Mouse (Mus musculus) stomach, postnatal 0 days (tissue): Measurements from ENCODE around the gene Galnt2. TPM values are rescaled to one million over a fixed set of nuclear protein-coding genes. Genes with fewer than 3 reads are reported as not detected.

Experiments
- ATAC-seq: fragments of 200-750 bp; cut with Nextera tagmentation; 2 replicates; pipeline ENCODE4 v1.8.0; 2017; ENCODE audit not compliant: low FRiP score, low TSS enrichment
- DNase-seq: peaks from one replicate; pipeline ENCODE4 v3.0.0-alpha.2; 2016; ENCODE audit warnings: low spot score
- H3K27ac ChIP-seq: fragments of 300-500 bp; sonication (generic); replicated peaks from 2 replicates; pipeline ENCODE4 v1.5.1; 2014; ENCODE audit warnings: mild to moderate bottlenecking, control low read depth
- H3K27me3 ChIP-seq: fragments of 300-500 bp; sonication (generic); 2 replicates; pipeline ENCODE4 v1.6.1; 2014; ENCODE audit warnings: low read length; ENCODE audit not compliant: control insufficient read depth, insufficient read depth
- H3K36me3 ChIP-seq: fragments of 300-500 bp; sonication (generic); 2 replicates; pipeline ENCODE4 v1.6.1; 2014; ENCODE audit warnings: low read length, mixed read lengths; ENCODE audit not compliant: control insufficient read depth, insufficient read depth
- H3K4me1 ChIP-seq: fragments of 300-500 bp; sonication (generic); replicated peaks from 2 replicates; pipeline ENCODE4 v1.6.1; 2014; ENCODE audit warnings: antibody characterized with exemption; ENCODE audit not compliant: control insufficient read depth, insufficient read depth
- H3K4me2 ChIP-seq: fragments of 300-500 bp; sonication (generic); replicated peaks from 2 replicates; pipeline ENCODE4 v1.6.1; 2014; ENCODE audit warnings: low read depth, mild to moderate bottlenecking, control low read depth, moderate library complexity
- H3K4me3 ChIP-seq: fragments of 300-500 bp; sonication (generic); 2 replicates; pipeline ENCODE4 v1.5.1; 2014; ENCODE audit warnings: low read depth, low read length, control low read depth
- H3K9ac ChIP-seq: fragments of 300-500 bp; sonication (generic); 2 replicates; pipeline ENCODE4 v1.6.1; 2014; ENCODE audit warnings: mild to moderate bottlenecking, low read length, control low read depth, mixed read lengths
- H3K9me3 ChIP-seq: fragments of 300-500 bp; sonication (generic); 2 replicates; pipeline ENCODE4 v1.6.1; 2016; ENCODE audit warnings: low read length; ENCODE audit not compliant: control insufficient read depth
- CTCF ChIP-seq: IDR thresholded peaks from 2 replicates; pipeline ENCODE4 v1.5.1; 2016; ENCODE audit warnings: antibody characterized with exemption, low read depth, mild to moderate bottlenecking, moderate library complexity
- EP300 ChIP-seq: optimal IDR thresholded peaks from 2 replicates; pipeline ENCODE3; 2016; ENCODE audit warnings: antibody characterized with exemption
- WGBS: fragments of 180-500 bp; shearing (Covaris S2); extraction: QIAGEN DNeasy Blood & Tissue Kit; methylation state at CpG from one replicate; pipeline ENCODE4 v1.1.7; 2014; 5-methylcytosine and 5-hydroxymethylcytosine counted together
- polyA plus RNA-seq: library from polyadenylated mRNA; unstranded; fragments of >200 nt; fragmentation: Nextera tagmentation; extraction: Ambion mirVana; gene quantifications from 2 replicates; pipeline ENCODE4 v1.2.1, GENCODE M21; 2015

Gene Galnt2
- polyA plus RNA-seq, 1 experiment from 2014 or later: 48.6 TPM

GRCm38 (mm10) chr8:124295357-124295756 is 64.2 kb downstream of the Galnt2 start:
- Histone ChIP-seq H3K4me3 (no peak overlapping the region), H3K27ac (no peak overlapping the region), H3K27me3 (no peaks in the 10 kb centered on the region), H3K4me2 (no peak overlapping the region), H3K9me3 (no peaks in the 10 kb centered on the region), H3K4me1 (no peaks in the 10 kb centered on the region; the same call in 1 of the 2 replicates), H3K36me3 (no peaks in the 10 kb centered on the region), H3K9ac (no peak overlapping the region)
- DNase-seq (no peak), ATAC-seq (no peak)
- WGBS: 81% methylated on average over 6 of the region's 6 CpGs
- TF ChIP-seq EP300: no peak
- no peak for TF ChIP-seq CTCF

- Histone ChIP-seq H3K9me3 (no peaks in the 10 kb centered on the region), H3K4me3 (no peak overlapping the region), H3K27ac (no peak overlapping the region), H3K36me3 (no peaks in the 10 kb centered on the region; the same call in 1 of the 2 replicates), H3K4me2 (no peak overlapping the region), H3K9ac (no peak overlapping the region), H3K4me1 (peaks cover 2% of the 10 kb centered on the region; the same call in 1 of the 2 replicates), H3K27me3 (no peaks in the 10 kb centered on the region)
- DNase-seq (no peak), ATAC-seq (peak; percentile 44; the same call in 1 of the 2 replicates)
- TF ChIP-seq EP300 (no peak), CTCF (no peak)
- WGBS: 83% methylated on average over 4 of the region's 4 CpGs
These were observed 70.3 kb downstream of the Galnt2 start for GRCm38 (mm10) chr8:124301512-124301911.

DNA sequence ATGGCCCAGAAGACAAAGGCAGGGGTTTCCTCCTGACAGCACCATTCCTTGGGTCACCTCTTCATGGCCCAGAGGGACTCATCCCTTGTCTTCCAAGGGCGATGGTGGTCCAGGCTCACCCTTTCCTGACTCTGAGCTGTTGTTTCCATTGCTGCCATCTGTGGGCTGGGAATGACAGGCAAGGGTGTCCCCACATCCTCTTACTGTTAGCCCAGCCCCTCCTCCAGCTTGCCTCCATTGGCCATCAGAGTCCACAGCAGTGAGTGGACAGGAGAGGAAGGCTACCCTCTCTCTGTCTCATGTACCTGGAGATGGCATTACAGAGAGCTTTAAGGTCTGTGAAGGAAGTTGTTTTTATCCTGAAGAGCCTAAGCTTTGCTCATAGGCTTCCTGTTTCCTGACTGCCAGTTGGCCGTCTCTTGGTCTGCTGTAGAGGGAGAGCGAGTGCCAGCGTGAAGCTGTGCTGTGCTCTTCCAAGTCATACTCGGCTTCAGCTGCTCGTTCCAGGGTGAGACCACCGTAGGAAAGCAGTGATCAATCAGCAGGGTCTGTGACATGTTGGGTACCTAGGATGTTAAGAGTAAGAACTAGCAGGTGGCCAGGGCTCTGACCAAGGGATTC is 70.9 kb downstream of the Galnt2 start:
- H3K4me1 ChIP-seq: peaks cover 2% of the 10 kb centered on the region
- no peak overlapping the region for H3K9ac ChIP-seq
- H3K36me3 ChIP-seq: no peaks in the 10 kb centered on the region; the same call in 1 of the 2 replicates
- H3K4me2 ChIP-seq: no peak overlapping the region
- no peak overlapping the region for H3K4me3 ChIP-seq
- DNase-seq (no peak), ATAC-seq (no peak)
- no peak for TF ChIP-seq CTCF
- TF ChIP-seq EP300: no peak
- H3K9me3 ChIP-seq: no peaks in the 10 kb centered on the region
- no peaks in the 10 kb centered on the region for H3K27me3 ChIP-seq
- no peak overlapping the region for H3K27ac ChIP-seq
- WGBS: 78% methylated on average over 7 of the region's 7 CpGs

DNA sequence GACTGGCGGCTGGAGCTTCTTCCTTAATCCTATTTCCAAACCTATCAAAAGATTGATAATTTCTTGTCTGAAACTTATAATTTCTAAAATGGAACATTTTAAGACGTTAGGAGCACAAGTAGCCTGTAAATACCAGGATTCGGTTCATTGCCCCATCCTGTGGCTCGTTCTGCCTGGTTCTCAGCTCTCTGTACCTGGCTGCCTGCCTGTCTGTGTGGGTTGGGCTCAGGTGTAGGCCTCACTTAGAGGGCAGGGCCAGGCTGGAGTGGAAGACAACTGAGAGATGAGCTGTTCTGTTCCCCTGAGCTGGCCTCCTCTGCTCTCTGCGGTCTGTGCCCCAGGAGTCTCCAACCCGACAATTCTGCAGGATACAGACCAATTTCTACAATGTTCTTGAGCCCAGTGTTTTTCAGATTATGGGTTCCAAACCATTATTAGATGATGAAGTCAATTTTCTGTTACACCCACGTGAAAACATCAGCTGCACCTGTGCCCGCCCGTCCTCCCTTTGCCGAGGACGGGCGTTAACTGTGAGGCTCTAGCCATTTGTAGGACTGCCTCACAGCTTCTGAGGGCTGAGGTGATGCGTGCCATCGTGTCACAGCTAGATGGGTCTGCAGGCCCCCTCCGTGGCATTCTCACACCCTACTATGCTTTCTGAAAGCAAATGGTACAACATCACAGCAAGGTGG is 72.2 kb downstream of the Galnt2 start:
- Histone ChIP-seq H3K27ac (no peak overlapping the region), H3K36me3 (no peaks in the 10 kb centered on the region; the same call in 1 of the 2 replicates), H3K27me3 (no peaks in the 10 kb centered on the region), H3K4me2 (no peak overlapping the region), H3K9me3 (no peaks in the 10 kb centered on the region), H3K9ac (no peak overlapping the region), H3K4me1 (peaks cover 2% of the 10 kb centered on the region), H3K4me3 (no peak overlapping the region)
- WGBS: 79% methylated on average over 15 of the region's 15 CpGs
- ATAC-seq (no peak), DNase-seq (no peak)
- TF ChIP-seq EP300 (no peak), CTCF (no peak)

DNA sequence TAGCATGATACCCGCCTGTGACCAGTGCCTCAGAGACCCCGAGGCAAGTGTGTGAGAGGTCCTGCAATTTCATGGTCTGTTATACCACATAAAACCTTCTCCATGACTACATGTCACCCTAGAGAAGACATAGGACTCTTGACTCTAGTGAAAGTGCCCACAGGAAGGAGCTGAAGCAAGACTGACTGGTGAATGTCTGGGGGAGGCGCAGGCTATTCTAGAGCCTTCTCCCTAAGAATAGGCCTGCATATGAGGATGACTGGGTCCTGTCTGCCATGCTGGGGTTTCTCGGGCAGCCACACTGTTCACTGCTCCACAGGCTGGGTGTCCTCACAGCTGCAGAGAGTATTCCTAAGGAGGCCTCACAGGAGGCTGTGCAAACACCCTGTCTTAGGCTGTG is 73.0 kb downstream of the Galnt2 start:
- DNase-seq: no peak
- no peaks in the 10 kb centered on the region for H3K27me3 ChIP-seq
- WGBS: 90% methylated on average over 4 of the region's 4 CpGs
- TF ChIP-seq EP300 (no peak), CTCF (no peak)
- no peak overlapping the region for H3K4me2 ChIP-seq
- no peak overlapping the region for H3K9ac ChIP-seq
- no peak overlapping the region for H3K4me3 ChIP-seq
- H3K27ac ChIP-seq: no peak overlapping the region
- H3K36me3 ChIP-seq: no peaks in the 10 kb centered on the region; the same call in 1 of the 2 replicates
- peaks cover 6% of the 10 kb centered on the region for H3K4me1 ChIP-seq
- no peaks in the 10 kb centered on the region for H3K9me3 ChIP-seq
- no peak for ATAC-seq

- TF ChIP-seq EP300 (no peak), CTCF (no peak)
- H3K9ac ChIP-seq: no peak overlapping the region
- ATAC-seq: no peak
- H3K27me3 ChIP-seq: no peaks in the 10 kb centered on the region
- DNase-seq: no peak
- H3K36me3 ChIP-seq: peaks cover 3% of the 10 kb centered on the region; the same call in 1 of the 2 replicates
- H3K4me2 ChIP-seq: no peak overlapping the region
- H3K4me3 ChIP-seq: no peak overlapping the region
- H3K27ac ChIP-seq: peak overlapping the region; percentile 30; the same call in 1 of the 2 replicates
- H3K4me1 ChIP-seq: peaks cover 6% of the 10 kb centered on the region
- no peaks in the 10 kb centered on the region for H3K9me3 ChIP-seq
- WGBS: 27% methylated on average over 7 of the region's 7 CpGs
These were observed 75.4 kb downstream of the Galnt2 start for GRCm38 (mm10) chr8:124306574-124306973.
